Mouse (Mus musculus) intestine, postnatal 0 days (tissue): ENCODE results near the gene Dbnl. TPM values are rescaled to one million over a fixed set of nuclear protein-coding genes. Genes with fewer than 3 reads are reported as not detected.

Experiments
- ATAC-seq: fragments of 200-750 bp; cut with Nextera tagmentation; 2 replicates; pipeline ENCODE4 v1.8.0; 2017; ENCODE audit warnings: mild to moderate bottlenecking, moderate TSS enrichment, moderate library complexity
- H3K27ac ChIP-seq: fragments of 300-500 bp; sonication (generic); 2 replicates; pipeline ENCODE4 v1.5.1; 2014; ENCODE audit warnings: mild to moderate bottlenecking, low read depth, low read length, moderate library complexity
- H3K27me3 ChIP-seq: fragments of 300-500 bp; sonication (generic); replicated peaks from 2 replicates; pipeline ENCODE4 v1.6.1; 2014; ENCODE audit warnings: low read length, mixed read lengths; ENCODE audit not compliant: control insufficient read depth, insufficient read depth
- H3K36me3 ChIP-seq: fragments of 300-500 bp; sonication (generic); 2 replicates; pipeline ENCODE4 v1.6.1; 2014; ENCODE audit warnings: mild to moderate bottlenecking, moderate library complexity; ENCODE audit not compliant: control insufficient read depth, insufficient read depth
- H3K4me1 ChIP-seq: fragments of 300-500 bp; sonication (generic); replicated peaks from 2 replicates; pipeline ENCODE4 v1.6.1; 2014; ENCODE audit warnings: antibody characterized with exemption, low read length, mixed read lengths; ENCODE audit not compliant: control insufficient read depth, insufficient read depth
- H3K4me2 ChIP-seq: fragments of 300-500 bp; sonication (generic); replicated peaks from 2 replicates; pipeline ENCODE4 v1.6.1; 2014; ENCODE audit warnings: low read depth, mild to moderate bottlenecking, moderate library complexity
- H3K4me3 ChIP-seq: fragments of 300-500 bp; sonication (generic); 2 replicates; pipeline ENCODE4 v1.5.1; 2014; ENCODE audit warnings: low read depth, low read length
- H3K9ac ChIP-seq: fragments of 300-500 bp; sonication (generic); 2 replicates; pipeline ENCODE4 v1.6.1; 2014; ENCODE audit warnings: mild to moderate bottlenecking, low read depth, low read length
- H3K9me3 ChIP-seq: fragments of 300-500 bp; sonication (generic); 2 replicates; pipeline ENCODE4 v1.6.1; 2016; ENCODE audit warnings: mixed run types; ENCODE audit not compliant: control insufficient read depth
- CTCF ChIP-seq: sonication (generic); IDR thresholded peaks from 2 replicates; pipeline ENCODE4 v1.5.1; 2016; ENCODE audit warnings: low read depth, mild to moderate bottlenecking, control low read depth, antibody characterized with exemption, moderate library complexity
- WGBS: fragments of 180-500 bp; shearing (Covaris S2); extraction: QIAGEN DNeasy Blood & Tissue Kit; methylation state at CpG from one replicate; pipeline ENCODE4 v1.1.7; 2014; 5-methylcytosine and 5-hydroxymethylcytosine counted together
- polyA plus RNA-seq: library from polyadenylated mRNA; unstranded; fragments of >200 nt; fragmentation: Nextera tagmentation; extraction: Ambion mirVana; gene quantifications from 2 replicates; pipeline ENCODE4 v1.2.1, GENCODE M21; 2015

Dbnl gene
- 93.0 and 99.7 TPM in 2 replicates for polyA plus RNA-seq

DNA sequence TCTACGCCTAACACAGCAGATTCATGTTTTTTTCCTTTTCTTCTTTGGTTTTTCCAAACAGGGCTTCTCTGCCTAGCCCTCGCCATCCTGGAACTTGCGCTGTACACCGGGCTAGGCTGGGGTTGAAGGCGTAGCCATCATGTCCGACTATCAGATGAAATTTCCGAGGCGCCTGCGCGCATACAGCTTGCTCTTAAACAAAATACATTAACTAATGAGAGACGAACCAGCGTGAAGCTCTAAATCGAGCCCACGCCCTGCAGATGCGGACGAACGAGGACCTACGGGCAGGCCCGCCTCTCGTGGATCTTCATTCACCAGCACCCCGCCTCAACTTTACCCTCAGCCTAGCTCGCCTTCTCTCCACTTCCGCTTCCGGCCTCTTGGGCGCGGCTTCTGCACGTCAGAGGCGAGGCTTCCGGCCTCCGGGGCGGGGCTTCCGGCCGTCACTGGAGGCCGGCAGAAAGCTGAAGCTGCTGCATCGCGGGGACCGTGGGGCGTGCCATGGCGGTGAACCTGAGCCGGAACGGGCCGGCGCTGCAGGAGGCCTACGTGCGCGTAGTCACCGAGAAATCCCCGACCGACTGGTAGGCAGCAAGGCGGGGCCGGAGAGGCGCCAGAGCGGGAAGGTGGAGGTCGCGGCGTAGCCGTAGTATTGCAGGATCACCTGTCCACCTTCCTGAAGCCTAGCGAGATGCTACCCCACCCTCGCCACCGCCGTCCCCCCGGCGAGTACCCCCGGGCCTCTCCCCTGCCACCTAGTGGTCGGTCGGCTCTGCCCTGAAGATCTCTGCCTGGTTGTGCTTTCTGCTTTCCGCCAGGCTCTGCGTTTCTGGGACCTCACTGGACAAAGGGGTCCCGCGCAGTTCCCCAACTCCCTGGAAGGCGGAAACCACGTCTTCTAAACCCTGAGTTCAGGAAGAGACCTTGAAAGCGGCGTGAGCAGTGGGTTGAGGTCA is at the start of gene Dbnl:
Gene Dbnl, plus strand, starts transcription at position 433 of the 959 bp plus-strand sequence.
- Histone ChIP-seq H3K27me3 (no peaks in the 10 kb centered on the region), H3K27ac (peak within 1 kb of the TSS; percentile 97), H3K9me3 (no peaks in the 10 kb centered on the region), H3K9ac (peak within 1 kb of the TSS; percentile 81), H3K36me3 (peaks cover 12% of the 10 kb centered on the region), H3K4me3 (peak within 1 kb of the TSS; percentile 79), H3K4me2 (peak within 1 kb of the TSS; percentile 90), H3K4me1 (peaks cover 25% of the 10 kb centered on the region)
- peak; percentile 91 for TF ChIP-seq CTCF
- under 1% methylated on average over 74 of the region's 74 CpGs for WGBS
- ATAC-seq: peak; percentile 92

DNA sequence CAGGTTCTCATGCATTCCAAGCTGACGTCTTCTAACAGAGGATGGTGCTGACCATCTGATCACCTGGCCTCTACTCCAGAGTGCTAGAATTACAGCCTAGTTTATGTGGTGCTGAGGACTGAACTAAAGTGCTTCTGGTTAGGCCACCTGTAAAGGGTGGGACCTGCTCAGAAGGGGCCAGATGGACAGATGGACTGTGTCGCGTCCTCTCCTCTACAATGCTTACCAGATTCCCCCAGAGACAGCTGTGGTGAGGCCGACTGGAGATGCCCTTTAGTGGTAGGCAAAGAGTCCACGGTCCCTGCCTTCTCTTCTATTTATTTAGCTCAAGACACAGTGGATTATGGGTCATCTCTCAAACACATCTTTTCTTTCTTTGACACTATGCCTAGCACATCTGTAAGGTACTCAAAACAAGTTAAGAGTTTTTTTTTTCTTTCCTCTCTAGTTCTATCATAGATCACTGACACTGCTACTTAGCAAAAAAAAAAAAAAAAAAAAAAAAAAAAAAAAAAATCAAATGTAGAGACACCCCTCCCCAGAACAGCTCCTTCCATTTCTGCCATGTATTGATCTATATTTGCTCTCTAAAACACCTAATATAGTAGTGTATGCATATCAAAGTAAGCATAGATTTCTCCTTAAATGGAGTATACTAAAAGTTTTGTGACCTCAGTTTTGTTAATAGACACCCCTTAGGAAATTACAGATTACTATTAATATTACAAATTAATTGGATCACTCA is 49.2 kb upstream of the Dbnl start:
- Histone ChIP-seq H3K27ac (0 out of 2 replicates have a peak overlapping the region, but pooled peaks have one; percentile 98), H3K9me3 (no peaks in the 10 kb centered on the region), H3K4me2 (no peak overlapping the region), H3K9ac (no peak overlapping the region), H3K27me3 (no peaks in the 10 kb centered on the region), H3K36me3 (no peaks in the 10 kb centered on the region), H3K4me3 (no peak overlapping the region), H3K4me1 (peaks cover 10% of the 10 kb centered on the region; the same call in 1 of the 2 replicates)
- WGBS: 72% methylated on average over 5 of the region's 5 CpGs
- no peak for TF ChIP-seq CTCF
- no peak for ATAC-seq

GRCm38 (mm10) chr11:5739846-5740245 is 48.4 kb upstream of the Dbnl start:
- peak overlapping the region; percentile 98 for H3K27ac ChIP-seq
- H3K4me3 ChIP-seq: peak overlapping the region; percentile 95; the same call in 1 of the 2 replicates
- H3K36me3 ChIP-seq: no peaks in the 10 kb centered on the region

DNA sequence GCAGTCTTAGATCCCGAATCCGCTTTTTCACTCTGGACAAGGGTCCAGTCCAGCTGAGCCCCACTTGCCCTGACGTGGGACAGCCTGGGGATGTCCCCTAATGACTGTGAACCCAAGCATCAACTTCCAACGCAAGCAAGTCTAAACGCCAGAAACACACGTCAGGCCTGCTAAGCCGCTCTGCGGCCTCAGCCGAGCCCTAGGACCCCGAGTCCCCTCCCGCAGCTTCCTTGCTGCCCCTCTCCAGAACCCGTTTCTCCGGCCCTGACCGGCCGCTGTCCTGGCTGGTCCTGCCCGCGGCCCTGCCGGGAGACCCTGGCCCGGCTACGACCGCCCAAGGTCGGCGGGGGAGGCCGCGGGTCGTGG is 47.7 kb upstream of the Dbnl start:
- peak overlapping the region; percentile 98 for H3K27ac ChIP-seq
- no peaks in the 10 kb centered on the region for H3K27me3 ChIP-seq
- peak overlapping the region; percentile 95 for H3K4me3 ChIP-seq
- H3K9ac ChIP-seq: peak overlapping the region; percentile 99
- peak; percentile 28; the same call in 1 of the 2 replicates for ATAC-seq
- 0 out of 2 replicates have a peak, but pooled peaks cover 6% of the 10 kb centered on the region for H3K4me1 ChIP-seq
- no peaks in the 10 kb centered on the region for H3K9me3 ChIP-seq
- 3% methylated on average over 21 of the region's 26 CpGs for WGBS
- TF ChIP-seq CTCF: no peak
- no peaks in the 10 kb centered on the region for H3K36me3 ChIP-seq
- H3K4me2 ChIP-seq: peak overlapping the region; percentile 87

More at GRCm38 (mm10) chr11:5739846-5740245, 48.4 kb upstream of the Dbnl start:
- ATAC-seq: peak; percentile 31
- Histone ChIP-seq H3K4me2 (peak overlapping the region; percentile 87), H3K27me3 (no peaks in the 10 kb centered on the region), H3K4me1 (0 out of 2 replicates have a peak, but pooled peaks cover 6% of the 10 kb centered on the region), H3K9me3 (no peaks in the 10 kb centered on the region), H3K9ac (no peak overlapping the region)
- TF ChIP-seq CTCF: no peak
- 44% methylated on average over 3 of the region's 3 CpGs for WGBS

GRCm38 (mm10) chr11:5740965-5741627 is 47.2 kb upstream of the Dbnl start:
- Histone ChIP-seq H3K4me2 (peak overlapping the region; percentile 87), H3K36me3 (no peaks in the 10 kb centered on the region), H3K9me3 (no peaks in the 10 kb centered on the region), H3K27ac (peak overlapping the region; percentile 98), H3K4me3 (peak overlapping the region; percentile 95), H3K9ac (peak overlapping the region; percentile 99), H3K4me1 (0 out of 2 replicates have a peak, but pooled peaks cover 6% of the 10 kb centered on the region), H3K27me3 (no peaks in the 10 kb centered on the region)
- ATAC-seq: peak; percentile 85
- WGBS: under 1% methylated on average over 50 of the region's 50 CpGs
- TF ChIP-seq CTCF: no peak
